8 mouse cellular contexts compared by ENCODE assay signal in genomic region chr14:121450504-121451423, GRCm38 (mm10). TPM values are rescaled to one million over a fixed set of nuclear protein-coding genes. Genes with fewer than 3 reads are reported as not detected.
DNase-seq lines count a peak whose midpoint lies in the region; ATAC-seq and TF ChIP-seq lines count a peak whose summit lies in the region.

No protein-coding gene starts in this region.

- H3K4me3 ChIP-seq in hindbrain, postnatal 0 days (ENCODE audit: low read length): no peak overlapping the region
- peak overlapping the region; percentile 7; the same call in 1 of the 2 replicates for H3K4me3 ChIP-seq in left cerebral cortex, adult 2 months

- intact Hi-C loops in left cerebral cortex, adult 2 months (cut with DNase I): loop anchor here (1.0 to 5.0 kb wide), 2 partner anchors 171 to 618 kb away; no protein-coding TSS in a partner anchor

- peak; percentile 50; the same call in 1 of the 2 replicates for ATAC-seq in hindbrain, postnatal 0 days

- H3K27ac ChIP-seq in hindbrain, postnatal 0 days: no peak overlapping the region
- H3K27ac ChIP-seq in left cerebral cortex, adult 2 months: no peak overlapping the region

- H3K4me2 ChIP-seq in hindbrain, postnatal 0 days (ENCODE audit: low read depth, low read length): peak overlapping the region; percentile 48

- peak; percentile 62 to 89 for DNase-seq in adrenal gland, adult (ENCODE audit: inconsistent age in 2 of 2, low spot score in 1 of 2)
- peak; percentile 71 for DNase-seq in embryo, embryonic 10 days (ENCODE audit: low spot score)
- DNase-seq in gastrocnemius, adult 8-10 months (ENCODE audit: low spot score in 2 of 2): peak; percentile 46 to 64
- DNase-seq in hindbrain, postnatal 0 days (ENCODE audit: low spot score): peak; percentile 84
- peak; percentile 36 to 46 for DNase-seq in left cerebral cortex, adult 2 months (ENCODE audit: extremely low spot score in 1 of 2, low spot score in 2 of 2)
- DNase-seq in lung, postnatal 4 days: peak; percentile 75 to 77
- DNase-seq in right cerebral cortex, adult 2 months (ENCODE audit: low spot score in 2 of 2): peak; percentile 59 to 72
- DNase-seq in urinary bladder, postnatal 4 days (ENCODE audit: low spot score in 2 of 2): peak; percentile 55 to 62

- H3K9ac ChIP-seq in hindbrain, postnatal 0 days (replicated peaks; ENCODE audit: low read length): no peak overlapping the region

- peak; percentile 83 for TF ChIP-seq CTCF in hindbrain, postnatal 0 days (IDR thresholded peaks at IDR 0.05; ENCODE audit: low read depth)
- TF ChIP-seq CTCF in left cerebral cortex, adult 2 months (IDR thresholded peaks at IDR 0.05): peak; percentile 90

- no peaks in the 10 kb centered on the region for H3K27me3 ChIP-seq in hindbrain, postnatal 0 days (ENCODE audit: insufficient read depth, low read length)

- H3K9me3 ChIP-seq in hindbrain, postnatal 0 days (ENCODE audit: low read length): no peaks in the 10 kb centered on the region

- 21% methylated on average over 18 of the region's 18 CpGs for WGBS in hindbrain, postnatal 0 days

- H3K36me3 ChIP-seq in hindbrain, postnatal 0 days (ENCODE audit: insufficient read depth, low read length): no peaks in the 10 kb centered on the region

- H3K4me1 ChIP-seq in hindbrain, postnatal 0 days (ENCODE audit: insufficient read depth, low read length): no peaks in the 10 kb centered on the region

RNA-seq across cellular contexts. Expression of gene Slc15a1, which starts 54.3 kb away (rescaled TPM):
- total RNA-seq in gastrocnemius, adult 8-10 months (2022): not detected
- total RNA-seq in hindbrain, postnatal 0 days (2014; rRNA removed): not detected in 2 replicates
- polyA plus RNA-seq in hindbrain, postnatal 0 days (2015; fragmentation: Nextera tagmentation; extraction: Ambion mirVana): 0.08 TPM in 2 replicates
- total RNA-seq in left cerebral cortex, adult 2 months (2021): not detected
